Mouse (Mus musculus): Measurements from ENCODE around the gene Sgms2. TPM values are rescaled to one million over a fixed set of nuclear protein-coding genes. Genes with fewer than 3 reads are reported as not detected.

The Sgms2 gene
- polyA plus RNA-seq, 1 experiment from 2014 or later: 0.61 TPM

GRCm38 (mm10) chr3:131372996-131373395, 118.2 kb downstream of the Sgms2 start:
- H3K9me3 ChIP-seq: no peaks in the 10 kb centered on the region
- no peaks in the 10 kb centered on the region for H3K36me3 ChIP-seq
- H3K4me3 ChIP-seq (replicated peaks): no peak overlapping the region
- H3K27ac ChIP-seq: no peak overlapping the region
- 83% methylated on average over 7 of the region's 7 CpGs for WGBS
- H3K4me2 ChIP-seq (replicated peaks): no peak overlapping the region
- ATAC-seq: no peak
- no peak overlapping the region for H3K9ac ChIP-seq (replicated peaks)
- no peaks in the 10 kb centered on the region for H3K4me1 ChIP-seq (replicated peaks)
- no peaks in the 10 kb centered on the region for H3K27me3 ChIP-seq

- WGBS: 92% methylated on average over 8 of the region's 8 CpGs
- no peak for ATAC-seq
Measured at GRCm38 (mm10) chr3:131368678-131369077, 122.5 kb downstream of the Sgms2 start.

GRCm38 (mm10) chr3:131367452-131367851, 123.8 kb downstream of the Sgms2 start:
- Histone ChIP-seq H3K4me2 (replicated peaks) (no peak overlapping the region), H3K9me3 (no peaks in the 10 kb centered on the region), H3K4me3 (replicated peaks) (no peak overlapping the region), H3K27ac (no peak overlapping the region), H3K36me3 (no peaks in the 10 kb centered on the region), H3K27me3 (no peaks in the 10 kb centered on the region), H3K4me1 (replicated peaks) (no peaks in the 10 kb centered on the region), H3K9ac (replicated peaks) (no peak overlapping the region)
- 87% methylated on average over 4 of the region's 4 CpGs for WGBS
- no peak for ATAC-seq

More at GRCm38 (mm10) chr3:131368678-131369077, 122.5 kb downstream of the Sgms2 start:
- Histone ChIP-seq H3K4me1 (replicated peaks) (no peaks in the 10 kb centered on the region), H3K9ac (replicated peaks) (no peak overlapping the region), H3K36me3 (no peaks in the 10 kb centered on the region), H3K9me3 (no peaks in the 10 kb centered on the region), H3K4me2 (replicated peaks) (no peak overlapping the region), H3K4me3 (replicated peaks) (no peak overlapping the region), H3K27ac (no peak overlapping the region), H3K27me3 (no peaks in the 10 kb centered on the region)

GRCm38 (mm10) chr3:131364632-131365446, 126.4 kb downstream of the Sgms2 start:
- H3K4me2 ChIP-seq (replicated peaks): no peak overlapping the region
- 0 out of 2 replicates have a peak, but pooled peaks have one; percentile 63 for ATAC-seq
- no peaks in the 10 kb centered on the region for H3K27me3 ChIP-seq
- H3K4me1 ChIP-seq (replicated peaks): no peaks in the 10 kb centered on the region
- H3K9me3 ChIP-seq: no peaks in the 10 kb centered on the region
- H3K36me3 ChIP-seq: no peaks in the 10 kb centered on the region
- WGBS: 74% methylated on average over 23 of the region's 23 CpGs
- no peak overlapping the region for H3K4me3 ChIP-seq (replicated peaks)
- H3K27ac ChIP-seq: no peak overlapping the region
- H3K9ac ChIP-seq (replicated peaks): no peak overlapping the region

GRCm38 (mm10) chr3:131364194-131364593, 127.0 kb downstream of the Sgms2 start:
- 0 out of 2 replicates have a peak, but pooled peaks have one; percentile 30 for ATAC-seq
- no peaks in the 10 kb centered on the region for H3K4me1 ChIP-seq (replicated peaks)
- no peaks in the 10 kb centered on the region for H3K9me3 ChIP-seq
- H3K4me3 ChIP-seq (replicated peaks): no peak overlapping the region
- H3K4me2 ChIP-seq (replicated peaks): no peak overlapping the region
- H3K27me3 ChIP-seq: no peaks in the 10 kb centered on the region
- WGBS: 80% methylated on average over 8 of the region's 8 CpGs
- H3K9ac ChIP-seq (replicated peaks): no peak overlapping the region
- H3K27ac ChIP-seq: no peak overlapping the region
- no peaks in the 10 kb centered on the region for H3K36me3 ChIP-seq

- Histone ChIP-seq H3K9me3 (no peaks in the 10 kb centered on the region), H3K4me3 (replicated peaks) (no peak overlapping the region), H3K4me2 (replicated peaks) (no peak overlapping the region), H3K4me1 (replicated peaks) (no peaks in the 10 kb centered on the region), H3K27me3 (no peaks in the 10 kb centered on the region), H3K9ac (replicated peaks) (no peak overlapping the region), H3K27ac (no peak overlapping the region), H3K36me3 (no peaks in the 10 kb centered on the region)
- ATAC-seq: no peak
- 91% methylated on average over 14 of the region's 14 CpGs for WGBS
Measured at GRCm38 (mm10) chr3:131363602-131364001, 127.6 kb downstream of the Sgms2 start.

GRCm38 (mm10) chr3:131361960-131362359, 129.3 kb downstream of the Sgms2 start:
- Histone ChIP-seq H3K4me2 (replicated peaks) (no peak overlapping the region), H3K27me3 (no peaks in the 10 kb centered on the region), H3K9me3 (no peaks in the 10 kb centered on the region), H3K4me1 (replicated peaks) (no peaks in the 10 kb centered on the region), H3K27ac (no peak overlapping the region), H3K36me3 (no peaks in the 10 kb centered on the region), H3K4me3 (replicated peaks) (no peak overlapping the region), H3K9ac (replicated peaks) (no peak overlapping the region)
- 87% methylated on average over 4 of the region's 4 CpGs for WGBS
- ATAC-seq: no peak

GRCm38 (mm10) chr3:131359011-131359410, 132.2 kb downstream of the Sgms2 start:
- ATAC-seq: no peak
- Histone ChIP-seq H3K9ac (replicated peaks) (no peak overlapping the region), H3K27me3 (no peaks in the 10 kb centered on the region), H3K4me1 (replicated peaks) (no peaks in the 10 kb centered on the region), H3K4me2 (replicated peaks) (no peak overlapping the region), H3K27ac (no peak overlapping the region), H3K4me3 (replicated peaks) (no peak overlapping the region), H3K9me3 (no peaks in the 10 kb centered on the region), H3K36me3 (no peaks in the 10 kb centered on the region)
- WGBS: 87% methylated on average over 5 of the region's 5 CpGs

- H3K9me3 ChIP-seq: no peaks in the 10 kb centered on the region
- no peak for ATAC-seq
- H3K4me1 ChIP-seq (replicated peaks): no peaks in the 10 kb centered on the region
- H3K36me3 ChIP-seq: no peaks in the 10 kb centered on the region
- H3K4me2 ChIP-seq (replicated peaks): no peak overlapping the region
- H3K4me3 ChIP-seq (replicated peaks): no peak overlapping the region
- no peak overlapping the region for H3K9ac ChIP-seq (replicated peaks)
- WGBS: 84% methylated on average over 5 of the region's 5 CpGs
- H3K27ac ChIP-seq: no peak overlapping the region
- H3K27me3 ChIP-seq: no peaks in the 10 kb centered on the region
Measured at GRCm38 (mm10) chr3:131358205-131358604, 133.0 kb downstream of the Sgms2 start.

- no peak for ATAC-seq
- H3K4me1 ChIP-seq (replicated peaks): no peaks in the 10 kb centered on the region
- no peaks in the 10 kb centered on the region for H3K36me3 ChIP-seq
- H3K9ac ChIP-seq (replicated peaks): no peak overlapping the region
- H3K4me2 ChIP-seq (replicated peaks): no peak overlapping the region
- no peaks in the 10 kb centered on the region for H3K9me3 ChIP-seq
- WGBS: 86% methylated on average over 3 of the region's 3 CpGs
- H3K27ac ChIP-seq: no peak overlapping the region
- H3K27me3 ChIP-seq: no peaks in the 10 kb centered on the region
- H3K4me3 ChIP-seq (replicated peaks): no peak overlapping the region
Measured at GRCm38 (mm10) chr3:131357643-131358042, 133.6 kb downstream of the Sgms2 start.

- no peaks in the 10 kb centered on the region for H3K9me3 ChIP-seq
- no peak overlapping the region for H3K9ac ChIP-seq (replicated peaks)
- WGBS: 73% methylated on average over 5 of the region's 5 CpGs
- no peak overlapping the region for H3K4me2 ChIP-seq (replicated peaks)
- H3K27ac ChIP-seq: no peak overlapping the region
- H3K4me3 ChIP-seq (replicated peaks): no peak overlapping the region
- no peaks in the 10 kb centered on the region for H3K4me1 ChIP-seq (replicated peaks)
- H3K27me3 ChIP-seq: no peaks in the 10 kb centered on the region
- no peaks in the 10 kb centered on the region for H3K36me3 ChIP-seq
- no peak for ATAC-seq
Measured at GRCm38 (mm10) chr3:131356026-131356425, 135.2 kb downstream of the Sgms2 start.

GRCm38 (mm10) chr3:131350539-131350938, 140.7 kb downstream of the Sgms2 start:
- Histone ChIP-seq H3K4me1 (replicated peaks) (no peaks in the 10 kb centered on the region), H3K27ac (no peak overlapping the region), H3K4me2 (replicated peaks) (no peak overlapping the region), H3K27me3 (no peaks in the 10 kb centered on the region), H3K4me3 (replicated peaks) (no peak overlapping the region), H3K9ac (replicated peaks) (no peak overlapping the region), H3K36me3 (no peaks in the 10 kb centered on the region), H3K9me3 (no peaks in the 10 kb centered on the region)
- no peak for ATAC-seq
- 92% methylated on average over 7 of the region's 7 CpGs for WGBS

GRCm38 (mm10) chr3:131349013-131349412, 142.2 kb downstream of the Sgms2 start:
- no peaks in the 10 kb centered on the region for H3K4me1 ChIP-seq (replicated peaks)
- H3K36me3 ChIP-seq: no peaks in the 10 kb centered on the region
- WGBS: 89% methylated on average over 6 of the region's 6 CpGs
- no peak overlapping the region for H3K27ac ChIP-seq
- no peak overlapping the region for H3K4me3 ChIP-seq (replicated peaks)
- no peaks in the 10 kb centered on the region for H3K9me3 ChIP-seq
- H3K9ac ChIP-seq (replicated peaks): no peak overlapping the region
- no peak for ATAC-seq
- no peak overlapping the region for H3K4me2 ChIP-seq (replicated peaks)
- H3K27me3 ChIP-seq: no peaks in the 10 kb centered on the region

All from midbrain, embryonic 13.5 days (tissue).